Mouse (Mus musculus) spleen, postnatal 4 days (tissue): ENCODE measurements around the gene Colgalt2.

ENCODE experiments used
- DNase-seq, 2 experiments: peaks; one replicate each; pipeline ENCODE4 v3.0.0; 2022; ENCODE audit warnings: low spot score in 2 of 2

Gene Colgalt2

DNA sequence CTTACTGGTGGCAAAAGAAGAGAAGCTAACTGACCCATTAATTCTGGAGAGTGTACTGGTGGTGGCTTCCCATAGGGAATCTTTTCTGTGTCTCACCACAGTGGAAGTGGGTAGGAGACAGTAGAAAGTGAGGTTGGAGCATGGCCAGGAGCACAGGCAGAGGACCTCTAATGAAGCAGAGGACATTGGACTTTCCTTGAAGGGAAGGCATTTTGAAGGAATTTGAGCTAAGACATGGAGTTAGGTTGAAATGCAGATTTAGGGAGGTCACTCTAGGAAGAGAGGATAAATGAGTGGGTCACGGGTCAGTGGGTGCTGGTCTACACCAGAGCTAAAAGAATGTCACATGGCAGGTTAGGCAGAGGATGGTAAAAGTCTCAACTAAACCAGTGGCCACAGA lies 91.2 kb downstream of the Colgalt2 start:
- no peak for DNase-seq

DNA sequence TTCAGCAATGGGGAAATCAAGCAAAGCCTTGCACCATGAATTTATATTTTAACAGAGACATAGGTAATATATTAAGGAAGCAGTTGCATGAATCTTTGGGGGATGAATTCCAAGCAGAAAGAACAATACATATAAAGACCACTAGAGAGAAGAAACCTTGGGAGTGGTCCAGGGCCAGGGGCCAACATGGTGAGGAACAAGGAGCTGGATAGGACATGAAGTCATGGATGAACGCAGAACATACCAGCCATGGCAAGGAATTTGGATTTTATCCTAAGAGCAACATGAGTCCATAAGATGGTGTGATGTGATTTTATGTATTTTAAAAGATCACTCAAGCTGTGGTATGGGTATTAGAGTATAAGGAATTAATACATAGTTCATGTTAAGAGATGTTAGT lies 92.6 kb downstream of the Colgalt2 start:
- DNase-seq: peak in 1 of 2 experiments; percentile 22

DNA sequence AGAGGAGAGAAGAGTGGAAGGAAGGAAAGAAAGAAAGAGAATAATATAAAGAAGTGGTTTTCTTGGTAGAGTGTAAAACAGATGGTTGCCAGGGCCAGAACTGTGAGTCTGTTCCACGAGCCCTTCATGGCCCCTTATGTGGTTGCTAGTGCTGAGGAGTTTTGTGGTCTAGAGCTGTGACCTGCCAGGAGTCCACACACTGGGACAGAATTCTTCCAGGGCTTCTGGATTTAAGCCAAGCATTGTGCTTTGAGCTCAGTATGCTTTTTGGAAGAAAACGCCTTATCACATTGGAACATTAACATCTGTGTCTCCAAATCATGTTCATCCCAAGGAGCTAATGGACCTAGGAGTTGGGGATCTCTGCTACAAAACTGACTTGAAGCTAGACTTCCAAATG lies 97.2 kb downstream of the Colgalt2 start:
- DNase-seq: peak in 1 of 2 experiments; percentile 31

DNA sequence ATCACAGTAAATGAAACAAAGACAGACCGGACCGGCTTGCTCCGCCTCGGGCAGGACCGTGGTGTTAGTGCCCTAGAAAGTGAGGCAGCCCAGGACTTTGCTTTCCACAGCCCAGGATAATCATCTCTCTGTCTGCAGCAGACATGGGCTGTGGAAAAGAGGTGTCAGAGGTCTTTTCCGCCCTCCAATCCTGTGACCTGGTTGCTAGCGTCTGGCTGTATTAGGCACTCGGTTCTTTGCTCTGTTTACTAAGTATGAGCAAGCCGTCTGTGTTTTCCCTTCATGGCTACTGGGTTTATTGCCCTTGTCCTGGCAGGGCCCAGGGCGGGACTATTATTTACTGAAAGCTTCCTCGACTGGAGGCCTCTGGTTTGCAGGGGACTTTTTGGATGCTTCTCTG lies 98.0 kb downstream of the Colgalt2 start:
- DNase-seq: peak in 1 of 2 experiments; percentile 51

DNA sequence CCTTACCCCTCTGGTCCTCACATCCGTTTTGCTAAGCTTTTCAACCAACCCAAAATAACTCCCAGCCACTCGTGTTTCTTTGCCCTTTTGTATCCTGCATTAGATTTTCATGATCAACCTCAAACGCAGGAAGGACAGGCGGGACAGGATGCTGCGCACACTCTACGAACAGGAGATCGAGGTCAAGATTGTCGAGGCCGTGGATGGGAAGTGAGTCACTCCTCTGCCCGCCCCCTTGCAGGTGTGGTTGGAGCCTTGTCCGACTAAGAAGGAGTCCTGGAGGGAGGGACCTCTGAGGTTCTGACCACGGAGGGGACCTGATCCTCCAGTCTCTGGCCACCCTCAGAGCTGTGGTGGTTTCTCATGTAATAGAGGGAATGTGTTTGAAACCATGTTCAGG lies 100.2 kb downstream of the Colgalt2 start:
- DNase-seq: peak in 1 of 2 experiments; percentile 37

DNA sequence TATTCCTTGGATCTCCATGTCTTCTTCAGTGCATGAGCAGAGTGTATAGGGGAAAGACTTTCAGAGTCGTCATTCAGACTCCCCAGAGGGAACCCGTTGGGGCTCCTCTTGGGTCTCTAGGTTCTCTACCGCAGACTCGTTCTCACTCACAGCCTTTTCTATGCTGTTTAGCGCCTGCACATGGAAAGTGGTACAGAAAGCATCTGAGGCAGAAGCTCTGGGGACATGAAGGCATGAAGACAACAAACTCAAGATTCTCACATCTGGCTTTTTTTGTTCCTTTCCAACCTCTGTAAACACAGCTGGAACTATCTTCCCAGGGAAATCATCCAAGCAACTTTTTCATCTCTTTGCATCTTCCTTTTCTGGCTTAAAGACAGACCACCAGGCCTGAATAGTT lies 106.5 kb downstream of the Colgalt2 start:
- no peak for DNase-seq

DNA sequence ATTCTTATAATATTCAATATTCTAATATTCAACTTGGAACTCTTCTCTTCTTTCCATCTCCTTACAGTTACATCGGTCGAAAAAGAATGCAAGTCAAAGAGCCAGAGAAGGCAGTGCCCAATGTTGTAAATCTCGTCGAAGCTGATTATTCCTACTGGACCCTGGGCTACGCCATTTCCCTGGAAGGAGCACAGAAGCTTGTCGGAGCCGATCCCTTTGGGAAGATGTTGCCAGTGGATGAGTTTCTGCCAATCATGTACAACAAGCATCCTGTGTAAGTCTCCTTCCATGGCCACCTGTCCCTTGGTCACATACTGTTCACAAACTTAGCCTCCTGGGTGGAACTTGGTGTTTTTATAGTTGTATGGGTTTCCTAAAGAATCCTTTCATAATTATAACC lies 107.1 kb downstream of the Colgalt2 start:
- no peak for DNase-seq

DNA sequence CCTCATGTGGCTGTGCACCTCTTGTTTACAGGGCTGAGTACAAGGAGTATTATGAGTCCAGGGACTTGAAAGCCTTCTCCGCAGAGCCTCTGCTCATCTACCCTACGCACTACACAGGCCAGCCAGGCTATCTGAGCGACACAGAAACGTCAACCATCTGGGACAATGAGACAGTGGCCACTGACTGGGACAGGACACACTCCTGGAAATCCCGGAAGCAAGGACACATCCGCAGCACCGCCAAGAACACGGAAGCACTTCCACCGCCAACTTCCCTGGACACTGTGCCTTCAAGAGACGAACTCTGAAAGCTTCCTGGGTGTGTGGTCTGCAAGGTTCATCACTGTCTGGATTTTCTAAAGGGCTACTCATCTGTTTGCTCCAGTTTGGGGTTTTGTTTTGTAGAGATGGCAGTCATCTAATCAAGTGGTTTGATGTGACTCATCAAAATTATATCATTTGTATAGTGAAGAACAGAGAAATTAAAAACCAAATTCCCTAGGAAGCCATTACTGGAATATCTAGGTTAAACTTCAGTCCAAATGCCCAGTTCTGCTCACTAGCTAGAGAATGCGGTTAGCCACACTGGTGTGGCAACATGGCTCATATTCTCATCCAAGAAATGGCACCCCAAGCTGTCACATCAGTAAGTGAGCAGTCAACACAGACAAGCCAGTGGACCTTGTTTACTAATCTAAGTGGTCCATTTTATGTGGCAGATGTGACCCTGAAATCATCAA lies 109.0 kb downstream of the Colgalt2 start:
- DNase-seq: no peak

DNA sequence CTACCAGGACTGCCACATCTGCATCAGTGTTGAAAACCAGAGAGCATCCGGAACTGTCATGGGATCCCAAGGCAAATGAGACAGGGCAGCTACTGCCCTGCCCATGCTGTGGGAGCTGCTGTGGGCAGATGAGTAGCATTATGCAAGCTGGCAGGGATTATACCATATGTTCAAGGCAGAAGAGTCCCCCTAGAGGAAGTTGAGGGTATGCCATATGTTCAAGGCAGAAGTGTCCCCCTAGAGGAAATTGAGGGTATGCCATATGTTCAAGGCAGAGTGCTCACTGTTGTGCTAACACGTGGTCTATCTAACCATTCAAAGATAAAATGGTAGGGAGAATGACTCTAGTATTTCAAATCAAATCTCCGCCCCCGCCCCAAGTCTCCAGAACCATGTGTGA lies 111.6 kb downstream of the Colgalt2 start:
- no peak for DNase-seq

DNA sequence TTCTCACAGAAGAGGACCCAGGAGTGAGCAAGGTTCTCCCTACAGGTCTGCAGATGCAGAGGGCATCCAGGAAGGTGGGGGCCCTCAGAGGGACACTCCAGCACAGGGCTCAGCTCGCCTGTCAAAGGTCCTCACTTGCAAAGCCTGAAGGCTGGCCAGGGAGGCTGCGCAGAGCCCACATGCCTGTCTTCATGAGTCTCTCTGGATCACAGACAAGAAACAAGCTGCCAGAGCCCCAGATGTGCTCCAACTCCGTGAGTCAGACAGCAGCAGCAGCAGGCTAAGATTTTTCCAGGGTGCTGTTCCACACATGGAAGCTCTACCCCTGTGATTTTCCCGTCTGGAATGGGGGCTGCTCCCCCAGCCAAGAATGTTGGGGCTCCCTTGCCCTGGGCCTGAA lies 114.6 kb downstream of the Colgalt2 start:
- DNase-seq: no peak

DNA sequence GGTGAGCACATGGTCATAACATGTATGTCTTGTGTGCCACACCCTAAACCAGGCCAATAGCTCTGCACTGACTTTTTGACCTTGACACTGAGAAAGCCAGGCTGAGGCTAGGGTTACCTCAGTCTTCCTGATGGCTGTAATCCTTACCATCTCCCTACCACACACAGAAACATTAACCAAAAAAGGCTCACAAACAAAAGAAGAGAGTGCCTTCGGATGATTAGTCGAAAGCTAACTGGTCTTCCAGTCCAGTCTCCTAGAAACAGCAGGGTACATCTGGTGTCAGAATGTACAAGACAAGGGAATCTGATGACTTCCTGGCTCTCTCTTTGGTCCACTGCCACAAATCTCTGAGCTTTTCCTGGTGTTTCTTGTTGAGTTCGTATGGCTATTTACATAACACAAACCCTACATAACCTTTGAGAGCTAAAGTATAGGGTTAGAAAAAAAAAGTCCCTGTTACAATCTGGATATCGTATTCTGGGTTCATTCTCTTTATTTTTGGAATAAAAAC lies 117.5 kb downstream of the Colgalt2 start:
- DNase-seq: no peak

DNA sequence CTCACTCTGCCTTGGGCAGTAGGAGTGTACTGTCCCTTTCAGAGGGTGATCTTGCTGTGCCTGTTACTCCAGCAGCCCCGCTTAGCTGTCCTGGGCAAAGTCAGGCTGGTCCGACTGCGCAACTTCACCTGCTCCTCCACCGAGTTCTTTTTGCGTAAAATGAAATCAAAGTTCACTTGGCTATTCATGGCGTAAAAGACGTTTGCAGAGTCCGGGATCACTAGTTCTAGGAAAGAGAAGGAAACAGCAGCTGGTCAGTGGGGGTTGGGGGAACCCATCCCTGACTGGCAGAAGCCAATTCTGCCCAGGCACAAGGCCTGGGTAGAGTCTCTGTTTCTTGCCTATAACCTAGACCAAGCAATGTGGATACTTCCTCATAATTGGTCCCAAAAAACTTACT lies 119.3 kb downstream of the Colgalt2 start:
- no peak for DNase-seq

DNA sequence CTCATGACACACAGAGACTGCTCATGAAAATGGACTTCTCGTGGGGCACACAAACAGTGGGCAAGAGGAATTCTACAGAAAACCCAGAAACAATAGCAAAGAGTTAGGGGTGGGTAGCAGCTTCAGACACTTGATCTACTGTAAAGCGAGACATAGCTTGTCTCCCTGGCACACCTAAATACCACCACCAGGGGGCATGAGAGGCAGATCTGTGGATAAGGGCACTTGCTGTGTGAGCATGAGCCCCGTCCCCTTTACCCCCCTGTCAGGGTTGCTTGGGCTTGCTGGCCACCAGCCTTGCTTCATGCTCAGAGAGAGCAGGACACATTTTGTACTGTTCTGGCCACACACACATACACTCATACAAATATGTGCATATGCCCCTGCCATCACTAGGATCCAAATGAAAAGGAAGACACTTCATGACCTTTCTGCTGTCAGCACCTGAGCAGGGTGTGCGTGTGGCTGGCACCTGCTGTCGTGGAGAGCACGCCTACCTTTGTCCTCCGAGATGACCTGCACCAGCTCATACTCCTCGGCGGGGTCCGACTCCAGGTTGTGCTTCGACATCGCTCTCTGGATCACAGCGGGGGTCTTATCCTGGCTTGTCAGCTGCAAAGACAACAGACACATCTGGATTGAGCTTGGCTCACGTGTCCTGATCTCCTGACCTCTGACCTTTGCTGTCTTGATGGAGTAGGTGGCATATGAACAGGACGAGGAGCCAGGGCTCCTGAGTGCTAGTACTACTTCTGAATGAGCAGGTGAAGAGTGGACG lies 121.4 kb downstream of the Colgalt2 start:
- peak; percentile 61 to 79 for DNase-seq

DNA sequence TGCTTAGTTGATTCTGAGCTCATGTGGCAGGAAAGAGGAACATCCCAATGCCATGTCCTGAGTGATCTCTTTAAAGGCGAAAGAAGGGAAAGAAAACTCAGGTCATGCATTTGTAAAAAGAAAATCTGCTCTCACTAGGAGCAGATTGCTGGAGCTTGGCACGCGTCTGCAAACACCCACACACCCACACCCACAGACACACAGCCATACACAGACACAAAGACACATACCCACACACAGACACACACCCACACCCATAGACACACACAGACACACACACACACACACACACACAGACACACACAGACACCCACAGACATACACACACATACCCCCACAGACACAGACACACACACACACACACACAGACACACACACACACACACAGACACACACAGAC lies 122.6 kb downstream of the Colgalt2 start:
- no peak for DNase-seq

DNA sequence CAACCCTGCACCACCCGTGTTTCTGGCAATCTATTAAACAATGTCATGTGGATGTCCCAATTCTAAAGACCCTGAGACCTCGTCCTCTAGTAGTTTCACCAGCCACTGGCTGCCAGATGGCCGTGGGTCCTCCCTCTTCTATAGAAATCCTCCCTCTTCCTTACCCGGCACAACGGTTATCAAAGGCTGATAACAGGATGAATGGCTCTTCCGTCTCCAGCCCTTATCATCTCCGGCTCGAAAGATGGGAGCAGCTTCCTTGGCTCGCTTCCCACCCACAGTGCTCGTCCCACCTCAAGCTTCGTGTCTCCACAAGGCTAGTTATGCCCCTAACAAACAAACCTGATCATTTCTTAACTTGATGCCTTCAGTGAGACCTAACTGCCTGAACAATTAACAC lies 123.7 kb downstream of the Colgalt2 start:
- DNase-seq: no peak

DNA sequence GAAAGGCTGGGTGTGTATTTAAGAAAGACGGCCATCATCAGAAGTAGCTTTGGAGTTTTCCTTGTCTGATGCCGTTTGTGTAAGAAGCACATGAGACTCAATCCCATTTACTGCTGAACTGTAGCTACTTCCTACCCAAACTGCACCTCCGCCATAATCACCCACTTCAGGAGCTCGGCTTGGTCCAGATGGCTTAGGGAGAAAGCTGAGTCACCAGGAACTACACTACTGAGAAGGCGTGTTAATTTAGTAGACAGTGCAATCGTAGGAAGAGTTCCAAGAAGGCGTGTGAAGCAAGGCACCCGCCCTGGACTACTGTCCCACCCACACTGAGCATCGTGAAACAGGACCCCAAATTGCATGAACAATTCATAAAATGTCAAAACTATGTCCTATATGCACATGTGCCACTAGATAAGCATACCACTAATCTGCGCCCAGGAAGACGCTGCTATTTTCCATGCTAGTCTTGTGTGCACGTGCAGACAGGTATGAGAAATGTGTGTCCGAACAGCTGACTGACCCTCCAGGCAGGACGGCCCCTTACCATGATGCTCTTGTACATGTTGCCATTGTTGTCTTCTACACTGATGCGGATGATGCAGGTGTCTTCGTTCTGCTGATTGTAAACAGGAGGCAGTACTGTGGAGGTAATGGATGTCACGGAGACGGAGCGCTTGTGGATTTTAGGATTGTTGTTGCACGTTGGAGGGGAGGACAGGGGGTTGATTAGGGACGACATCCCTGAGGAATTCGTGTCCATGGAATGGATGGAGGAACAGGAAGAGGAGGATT lies 124.7 kb downstream of the Colgalt2 start:
- DNase-seq: no peak

DNA sequence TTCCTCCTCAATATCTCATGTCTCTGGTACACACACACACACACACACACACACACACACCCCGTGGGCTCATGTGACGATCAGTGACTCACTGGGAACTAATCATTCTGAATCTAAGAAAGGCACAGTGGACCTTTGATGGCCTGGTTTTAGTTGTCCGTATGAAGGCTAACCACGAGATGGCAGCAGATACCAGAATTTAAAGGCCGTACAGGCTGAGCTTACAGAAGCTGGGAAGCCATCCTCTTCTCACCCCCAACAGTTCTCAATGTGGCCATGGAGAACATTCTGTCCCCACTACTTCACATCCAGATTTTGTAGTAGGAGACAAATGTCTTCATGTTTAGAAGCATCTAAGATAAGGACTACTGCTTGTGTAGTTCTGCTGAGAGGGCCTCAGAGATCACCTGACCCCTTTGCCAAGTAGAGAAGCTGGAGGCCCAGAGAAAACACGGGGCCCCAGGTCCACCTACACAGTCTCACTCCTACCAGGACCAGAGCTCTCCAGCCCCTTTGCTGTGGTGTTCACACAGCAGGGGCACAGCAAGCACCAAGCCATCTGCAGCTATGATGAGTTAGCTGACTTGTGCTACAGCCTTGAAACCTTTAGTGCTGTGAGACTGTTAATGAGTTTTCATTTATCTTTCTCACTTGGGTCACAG lies 125.5 kb downstream of the Colgalt2 start:
- DNase-seq: peak; percentile 53 to 76

DNA sequence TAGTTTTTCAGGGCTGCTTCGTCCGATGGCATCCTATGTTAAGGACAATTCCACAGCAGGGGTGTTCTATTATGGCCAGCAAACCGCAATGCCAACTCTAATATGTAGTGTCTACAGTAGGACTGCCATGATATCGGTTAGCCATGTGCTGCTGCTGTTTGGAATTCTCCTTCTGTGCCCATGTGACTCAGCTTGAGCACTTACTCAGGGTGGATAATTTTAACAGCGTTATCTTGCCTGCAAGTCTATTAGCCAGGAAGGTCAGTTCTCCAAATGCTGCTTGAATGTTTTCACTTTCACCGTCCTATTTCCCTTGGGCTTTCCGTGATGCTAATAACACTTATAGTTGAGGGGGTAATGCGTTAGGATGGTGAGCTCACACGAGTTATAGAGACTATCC lies 126.5 kb downstream of the Colgalt2 start:
- DNase-seq: no peak

DNA sequence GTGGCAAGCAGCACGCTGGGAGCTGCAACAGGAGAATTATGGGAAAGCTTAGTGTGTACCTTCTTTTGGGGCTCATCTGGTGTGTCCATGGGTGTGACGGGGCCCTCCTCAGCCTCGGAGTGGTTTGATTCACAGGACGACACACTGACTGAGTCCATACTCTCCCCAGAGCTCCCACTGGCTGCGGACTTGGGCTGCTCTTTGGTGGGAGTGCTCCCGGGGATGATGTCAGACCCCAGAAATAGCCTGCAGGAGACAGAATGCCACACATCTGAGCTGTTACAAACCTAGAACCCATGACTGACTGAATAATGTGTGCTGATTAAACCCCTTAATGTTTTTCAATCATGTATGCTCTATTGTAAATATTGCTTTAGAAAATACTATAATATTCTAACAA lies 128.6 kb downstream of the Colgalt2 start:
- DNase-seq: no peak

DNA sequence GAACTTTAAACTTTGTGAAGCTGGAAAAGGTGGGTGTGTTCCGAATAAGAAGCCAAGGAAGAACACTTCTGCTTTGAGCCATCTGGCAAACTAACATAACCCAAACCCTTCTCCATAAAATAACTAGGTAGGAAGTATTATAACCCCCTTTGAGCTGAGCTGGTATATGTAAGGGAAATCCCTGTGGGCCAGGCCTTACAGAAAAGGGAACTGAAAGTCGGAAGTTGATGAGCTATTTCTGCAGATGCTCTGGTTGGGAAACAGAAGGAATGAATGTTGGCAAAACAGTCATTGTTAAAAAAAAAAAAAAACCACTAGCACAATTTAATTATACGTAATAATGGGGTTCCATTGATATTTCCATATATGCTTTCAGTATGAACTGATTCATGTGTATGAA lies 129.1 kb downstream of the Colgalt2 start:
- DNase-seq: no peak

DNA sequence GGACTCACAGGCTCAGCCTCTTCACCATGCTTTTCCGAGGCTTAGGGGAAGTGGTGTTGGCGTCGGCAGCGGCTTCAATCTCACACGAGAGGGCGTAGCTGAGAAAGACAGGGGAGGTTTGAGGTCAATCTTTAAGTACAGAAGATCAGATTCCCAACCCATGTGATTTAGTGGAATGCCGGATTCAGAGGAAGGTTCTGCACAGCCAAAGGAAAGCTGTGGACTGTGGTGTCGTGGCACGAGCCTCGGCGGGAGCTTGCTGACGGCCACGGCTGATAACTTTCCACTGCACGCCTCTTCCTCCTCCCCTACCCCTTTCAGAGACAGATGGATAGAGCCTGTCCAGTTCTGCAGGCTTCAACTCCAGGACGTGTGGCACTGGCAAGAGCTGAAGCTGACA lies 131.9 kb downstream of the Colgalt2 start:
- DNase-seq: no peak

DNA sequence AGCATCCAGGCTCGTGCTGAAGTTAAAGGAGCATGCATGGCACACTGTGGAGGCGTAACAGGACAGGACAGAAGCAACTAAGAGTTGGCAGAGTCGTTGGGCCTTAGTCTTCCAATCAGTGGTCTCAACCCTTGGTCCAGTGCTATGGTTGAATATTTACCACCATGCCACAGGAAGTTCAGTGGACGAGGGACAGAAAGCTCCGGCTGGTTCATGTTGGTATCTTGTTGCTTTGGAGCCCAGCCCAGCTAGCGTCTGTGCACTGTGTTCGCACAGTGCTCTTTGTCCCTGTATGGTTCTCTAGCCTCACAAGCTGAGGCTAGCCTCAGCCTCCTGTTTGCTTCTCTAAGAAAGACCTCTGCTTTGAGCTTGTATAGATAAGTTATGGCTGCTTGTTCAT lies 134.9 kb downstream of the Colgalt2 start:
- DNase-seq: no peak
